Mouse (Mus musculus): ENCODE measurements around the gene Flt3l. TPM values are rescaled to one million over a fixed set of nuclear protein-coding genes. Genes with fewer than 3 reads are reported as not detected.

The Flt3l gene
- total RNA-seq, 2 experiments from 2014 or later: 1.9 to 2.5 TPM

GRCm38 (mm10) chr7:45088597-45088996 is 47.6 kb downstream of the Flt3l start:
- no peak for DNase-seq
- intact Hi-C loops (cut with DNase I; ENCODE audit: low total_unique reads): no loop called here

DNA sequence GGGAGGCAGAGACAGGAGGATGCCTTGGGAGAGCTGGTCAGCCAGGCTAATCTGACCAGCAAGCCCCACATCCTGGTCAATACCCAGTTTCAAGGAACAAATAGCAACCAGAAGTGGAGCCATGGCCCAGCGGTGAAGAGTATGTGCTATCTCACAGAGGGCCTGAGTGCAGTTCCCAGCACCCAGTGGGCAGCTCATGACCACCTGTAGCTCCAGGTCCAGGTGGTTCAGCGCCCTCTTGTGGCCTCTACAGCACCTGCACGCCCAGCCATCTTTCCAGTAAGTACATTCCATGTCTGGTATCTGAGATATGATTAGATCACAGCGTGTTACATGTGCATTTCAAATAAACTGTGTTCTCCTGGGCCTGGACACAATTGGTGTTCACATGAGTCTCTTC is 50.1 kb downstream of the Flt3l start:
- intact Hi-C loops (cut with DNase I; ENCODE audit: low total_unique reads): no loop called here
- no peak for DNase-seq

DNA sequence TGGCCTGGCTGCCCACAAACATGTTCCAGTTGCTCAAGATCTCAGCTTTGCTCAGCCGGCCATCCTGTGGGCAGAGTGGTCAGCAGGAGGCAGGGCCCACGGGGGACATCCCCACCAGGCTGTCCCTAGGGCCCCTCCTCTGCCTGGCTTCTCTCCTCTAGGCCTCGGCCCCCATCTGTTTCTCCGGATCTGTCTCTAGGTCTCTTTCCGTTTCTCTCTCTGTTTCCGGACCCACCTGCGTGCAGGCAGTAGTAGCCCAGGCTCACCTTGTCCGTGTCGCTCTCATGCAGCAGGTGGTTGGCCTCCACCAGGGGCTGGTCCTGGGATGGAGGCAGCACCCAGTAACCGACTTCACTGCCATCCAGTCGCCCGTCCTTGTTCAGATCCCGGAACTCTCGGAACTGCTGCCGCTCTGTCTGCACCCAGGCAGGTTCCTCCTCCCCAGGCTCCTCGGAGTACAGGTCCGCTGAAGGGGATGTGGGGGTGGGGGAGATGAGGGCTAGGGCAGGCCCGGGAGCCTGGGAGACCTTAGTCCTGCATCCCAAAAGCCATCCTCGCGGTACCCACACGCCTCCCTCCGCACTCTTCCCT is 52.8 kb downstream of the Flt3l start:
- intact Hi-C loops (cut with DNase I; ENCODE audit: low total_unique reads): no loop called here
- DNase-seq: no peak

DNA sequence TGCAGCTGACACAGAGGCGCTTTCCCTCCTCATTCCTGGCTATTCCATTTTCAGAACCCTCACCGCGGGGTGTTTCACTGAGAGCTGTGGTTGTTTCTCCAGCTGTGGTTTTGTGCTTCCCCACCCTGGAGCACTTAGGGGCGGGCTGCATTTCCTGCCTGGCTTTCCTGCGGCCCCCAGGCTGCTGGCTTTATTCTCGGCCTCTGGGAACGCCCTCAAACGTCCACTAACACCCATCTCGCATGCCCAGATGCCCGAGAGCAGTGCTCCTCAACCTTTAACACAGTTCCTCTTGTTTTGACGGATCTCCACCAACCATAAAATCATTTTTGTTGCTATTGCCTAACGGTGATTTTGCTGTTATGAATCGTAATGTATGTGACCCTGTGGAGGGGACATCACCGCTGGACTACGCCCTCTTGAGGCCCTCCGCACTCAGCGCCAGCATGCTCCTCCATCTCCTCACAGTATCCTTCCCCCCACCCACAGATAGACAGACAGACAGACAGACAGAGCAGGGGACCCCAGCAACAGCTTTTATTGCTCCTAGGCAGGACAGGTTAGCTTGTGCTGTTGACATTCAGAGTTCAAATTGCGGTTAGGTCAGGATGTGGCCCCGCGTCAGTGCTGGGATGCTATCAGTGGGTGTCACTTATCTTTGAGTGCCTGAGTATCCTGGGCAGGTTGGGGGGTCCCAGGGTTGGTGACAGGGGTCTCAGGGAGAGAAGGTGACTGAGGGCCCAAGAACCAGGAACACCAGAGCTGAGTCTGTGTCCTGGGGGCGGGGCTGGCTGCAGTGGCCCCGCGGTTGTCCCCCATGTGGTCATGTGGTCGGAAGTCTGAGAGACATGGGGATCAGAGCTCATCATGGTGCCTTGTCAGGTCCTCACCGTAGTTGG is 53.6 kb downstream of the Flt3l start:
- intact Hi-C loops (cut with DNase I; ENCODE audit: low total_unique reads): no loop called here
- peak; percentile 65 for DNase-seq

DNA sequence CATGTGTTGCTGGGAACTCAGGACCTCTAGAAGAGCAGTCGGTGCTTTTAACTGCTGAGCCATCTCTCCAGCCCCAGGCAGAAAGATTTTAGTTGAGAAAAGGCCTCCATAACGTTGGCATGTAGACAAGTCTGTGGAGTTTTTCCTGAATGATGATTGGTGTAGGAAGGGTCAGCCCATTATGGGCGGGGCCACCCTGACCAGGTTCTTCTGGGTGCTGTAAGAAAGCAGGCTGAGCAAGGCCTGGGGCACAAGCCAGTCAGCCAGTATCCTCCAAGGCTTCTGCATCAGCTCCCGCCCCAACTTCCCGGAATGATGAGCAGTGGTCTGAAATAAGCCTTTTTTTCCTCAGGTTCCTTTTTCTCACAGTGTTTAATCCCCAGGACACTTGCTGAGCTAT is 55.2 kb downstream of the Flt3l start:
- intact Hi-C loops (cut with DNase I; ENCODE audit: low total_unique reads): no loop called here
- no peak for DNase-seq

DNA sequence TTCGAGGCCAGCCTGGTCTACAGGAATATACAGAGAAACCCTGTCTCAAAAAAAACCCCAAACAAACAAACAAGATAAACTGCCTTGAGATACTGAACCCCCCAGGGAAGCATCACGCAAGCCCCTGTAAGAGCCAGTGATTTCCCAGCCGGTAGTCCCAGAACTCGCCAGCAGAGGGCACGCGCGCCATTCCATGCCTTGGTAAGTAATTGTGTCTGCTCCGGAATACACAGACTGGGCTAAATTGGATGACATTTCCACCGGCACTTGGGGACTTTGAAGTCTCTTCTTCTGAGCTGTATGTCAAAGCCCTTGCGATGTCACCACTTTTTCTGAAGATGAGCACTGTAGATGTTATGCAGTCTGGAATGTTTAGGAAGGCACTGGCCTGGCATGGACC is 56.4 kb downstream of the Flt3l start:
- peak; percentile 88 for DNase-seq
- intact Hi-C loops (cut with DNase I; ENCODE audit: low total_unique reads): loop anchor here (2.0 kb wide), 1 partner anchor 57 kb away; the partner anchor contains the start of genes Flt3l and Gm45713

Small RNAs within 50 kb of the gene (microRNA-seq; reads per million reads assigned to microRNA genes)
- 429 to 434 reads per million in 2 experiments for gene Mir150
- gene Mir5121: 10.5 to 11.2 reads per million in 2 experiments
- 0 reads per million in 2 experiments for gene Mir7055

Other genes starting within 250 kb of the Flt3l start
- gene Med25, start 243.7 kb downstream of the Flt3l start, total RNA-seq (2021): 10 to 100 TPM; 48.0 to 49.7 TPM
- gene Fuz, start 240.4 kb downstream of the Flt3l start, total RNA-seq (2021): 10 to 100 TPM; 18.8 to 23.4 TPM
- 10 to 100 TPM; 55.4 to 60.8 TPM for gene Ap2a1, start 206.9 kb downstream of the Flt3l start, total RNA-seq (2021)
- gene Tsks, start 193.2 kb downstream of the Flt3l start, total RNA-seq (2021): not detected
- 1 to 10 TPM; 2.3 to 2.7 TPM for gene Cpt1c, start 161.6 kb downstream of the Flt3l start, total RNA-seq (2021)
- gene Prmt1, start 149.9 kb downstream of the Flt3l start, total RNA-seq (2021): 100 to 1,000 TPM; 144 to 227 TPM
- 10 to 100 TPM; 20.0 to 22.2 TPM for gene Irf3, start 138.8 kb downstream of the Flt3l start, total RNA-seq (2021)
- gene Bcl2l12, start 137.7 kb downstream of the Flt3l start, total RNA-seq (2021): 10 to 100 TPM in 1 of 2 experiments, 1 to 10 TPM in 1; 10.0 to 10.6 TPM
- gene Scaf1, start 120.1 kb downstream of the Flt3l start, total RNA-seq (2021): 10 to 100 TPM; 35.6 to 40.1 TPM
- 10 to 100 TPM; 43.1 to 53.1 TPM for gene Rras, start 118.5 kb downstream of the Flt3l start, total RNA-seq (2021)
- gene Prr12, start 83.6 kb downstream of the Flt3l start, total RNA-seq (2021): 10 to 100 TPM; 17.9 to 29.6 TPM
- gene Nosip, start 74.0 kb downstream of the Flt3l start, total RNA-seq (2021): 10 to 100 TPM; 34.3 to 35.2 TPM
- gene Prrg2, start 73.8 kb downstream of the Flt3l start, total RNA-seq (2021): 1 to 10 TPM; 7.2 to 7.6 TPM
- 10 to 100 TPM; 57.2 to 80.5 TPM for gene Rcn3, start 44.2 kb downstream of the Flt3l start, total RNA-seq (2021)
- 10 to 100 TPM; 62.5 to 64.4 TPM for gene Fcgrt, start 32.6 kb downstream of the Flt3l start, total RNA-seq (2021)
- 100 to 1,000 TPM; 599 to 696 TPM for gene Rps11, start 12.0 kb downstream of the Flt3l start, total RNA-seq (2021)
- gene Rpl13a, start 7.7 kb downstream of the Flt3l start, total RNA-seq (2021): 100 to 1,000 TPM; 742 to 866 TPM
- gene Gm45713, start 201 bp downstream of the Flt3l start, total RNA-seq (2021): not detected
- gene Pih1d1, start 17.9 kb upstream of the Flt3l start, total RNA-seq (2021): 10 to 100 TPM; 40.0 to 42.4 TPM
- 10 to 100 TPM; 21.4 to 23.2 TPM for gene Aldh16a1, start 18.2 kb upstream of the Flt3l start, total RNA-seq (2021)
- 1 to 10 TPM; 3.6 to 4.3 TPM for gene Slc17a7, start 27.5 kb upstream of the Flt3l start, total RNA-seq (2021)
- under 1 TPM; 0.16 to 0.23 TPM for gene Gfy, start 43.1 kb upstream of the Flt3l start, total RNA-seq (2021)
- gene Pth2, start 44.6 kb upstream of the Flt3l start, total RNA-seq (2021): not detected
- 1 to 10 TPM; 2.1 to 2.6 TPM for gene Ccdc155, start 68.5 kb upstream of the Flt3l start, total RNA-seq (2021)
- gene Dkkl1, start 75.7 kb upstream of the Flt3l start, total RNA-seq (2021): not detected
- gene Tead2, start 79.3 kb upstream of the Flt3l start, total RNA-seq (2021): 10 to 100 TPM in 1 of 2 experiments, 1 to 10 TPM in 1; 7.1 to 10.9 TPM
- 1 to 10 TPM; 1.4 to 1.5 TPM for gene Cd37, start 102.7 kb upstream of the Flt3l start, total RNA-seq (2021)
- gene Slc6a16, start 104.7 kb upstream of the Flt3l start, total RNA-seq (2021): not detected
- not detected for gene Slc6a21, start 141.1 kb upstream of the Flt3l start, total RNA-seq (2021)
- 10 to 100 TPM; 23.5 to 24.5 TPM for gene Trpm4, start 197.3 kb upstream of the Flt3l start, total RNA-seq (2021)
- gene Hrc, start 198.9 kb upstream of the Flt3l start, total RNA-seq (2021): 100 to 1,000 TPM; 711 to 744 TPM
- gene Ppfia3, start 230.6 kb upstream of the Flt3l start, total RNA-seq (2021): under 1 TPM; 0.69 to 0.78 TPM
- gene Lin7b, start 234.2 kb upstream of the Flt3l start, total RNA-seq (2021): 1 to 10 TPM in 1 of 2 experiments, under 1 TPM in 1; 0.49 to 1.6 TPM

All from gastrocnemius, postnatal 14 days (tissue).